Mouse (Mus musculus): ENCODE measurements around the gene Zfp750. TPM values are rescaled to one million over a fixed set of nuclear protein-coding genes. Genes with fewer than 3 reads are reported as not detected.

Zfp750 gene
- polyA plus RNA-seq, 1 experiment from 2014 or later = 0.61 TPM

- ATAC-seq (ENCODE audit: borderline replicate concordance, extremely low read depth, low FRiP score, low TSS enrichment) = no peak
- H3K4me2 ChIP-seq = no peak overlapping the region
- no peak overlapping the region for H3K4me3 ChIP-seq
- 73% methylated on average over 4 of the region's 4 CpGs for WGBS
- no peaks in the 10 kb centered on the region for H3K9me3 ChIP-seq
- no peaks in the 10 kb centered on the region for H3K4me1 ChIP-seq
- H3K27me3 ChIP-seq = no peaks in the 10 kb centered on the region
- no peak overlapping the region for H3K27ac ChIP-seq
- H3K9ac ChIP-seq = no peak overlapping the region
- H3K36me3 ChIP-seq = no peaks in the 10 kb centered on the region
These were observed 17.6 kb downstream of the Zfp750 start for GRCm38 (mm10) chr11:121501525-121501924.

GRCm38 (mm10) chr11:121500595-121500994 lies 18.5 kb downstream of the Zfp750 start:
- Histone ChIP-seq H3K27me3 (no peaks in the 10 kb centered on the region), H3K27ac (no peak overlapping the region), H3K4me1 (no peaks in the 10 kb centered on the region), H3K36me3 (no peaks in the 10 kb centered on the region), H3K4me2 (no peak overlapping the region), H3K9ac (no peak overlapping the region), H3K4me3 (no peak overlapping the region), H3K9me3 (no peaks in the 10 kb centered on the region)
- no peak for ATAC-seq (ENCODE audit: borderline replicate concordance, extremely low read depth, low FRiP score, low TSS enrichment)

- no peak overlapping the region for H3K9ac ChIP-seq
- H3K9me3 ChIP-seq = no peaks in the 10 kb centered on the region
- no peak overlapping the region for H3K27ac ChIP-seq
- H3K4me3 ChIP-seq = no peak overlapping the region
- H3K36me3 ChIP-seq = no peaks in the 10 kb centered on the region
- no peak overlapping the region for H3K4me2 ChIP-seq
- no peak for ATAC-seq (ENCODE audit: borderline replicate concordance, extremely low read depth, low FRiP score, low TSS enrichment)
- H3K27me3 ChIP-seq = no peaks in the 10 kb centered on the region
- H3K4me1 ChIP-seq = no peaks in the 10 kb centered on the region
These were observed 28.5 kb downstream of the Zfp750 start for GRCm38 (mm10) chr11:121490651-121491050.

GRCm38 (mm10) chr11:121485882-121486281 lies 33.3 kb downstream of the Zfp750 start:
- Histone ChIP-seq H3K9me3 (no peaks in the 10 kb centered on the region), H3K36me3 (no peaks in the 10 kb centered on the region), H3K4me2 (no peak overlapping the region), H3K9ac (no peak overlapping the region), H3K4me1 (no peaks in the 10 kb centered on the region), H3K27me3 (no peaks in the 10 kb centered on the region), H3K27ac (no peak overlapping the region), H3K4me3 (no peak overlapping the region)
- 83% methylated on average over 9 of the region's 9 CpGs for WGBS
- no peak for ATAC-seq (ENCODE audit: borderline replicate concordance, extremely low read depth, low FRiP score, low TSS enrichment)

GRCm38 (mm10) chr11:121481129-121481528 lies 38.0 kb downstream of the Zfp750 start:
- Histone ChIP-seq H3K36me3 (peaks cover 4% of the 10 kb centered on the region; the same call in 1 of the 2 replicates), H3K27ac (no peak overlapping the region), H3K27me3 (no peaks in the 10 kb centered on the region), H3K9me3 (no peaks in the 10 kb centered on the region), H3K4me3 (no peak overlapping the region), H3K4me2 (no peak overlapping the region), H3K4me1 (no peaks in the 10 kb centered on the region), H3K9ac (no peak overlapping the region)
- no peak for ATAC-seq (ENCODE audit: borderline replicate concordance, extremely low read depth, low FRiP score, low TSS enrichment)
- 86% methylated on average over 2 of the region's 2 CpGs for WGBS

- Histone ChIP-seq H3K27me3 (no peaks in the 10 kb centered on the region), H3K9me3 (no peaks in the 10 kb centered on the region), H3K9ac (no peak overlapping the region), H3K27ac (no peak overlapping the region), H3K4me1 (no peaks in the 10 kb centered on the region), H3K4me3 (no peak overlapping the region), H3K4me2 (no peak overlapping the region), H3K36me3 (peaks cover 4% of the 10 kb centered on the region; the same call in 1 of the 2 replicates)
- ATAC-seq (ENCODE audit: borderline replicate concordance, extremely low read depth, low FRiP score, low TSS enrichment) = no peak
- WGBS = 88% methylated on average over 15 of the region's 15 CpGs
These were observed 39.5 kb downstream of the Zfp750 start for GRCm38 (mm10) chr11:121479476-121480203.

GRCm38 (mm10) chr11:121475699-121476415 lies 43.3 kb downstream of the Zfp750 start:
- H3K4me3 ChIP-seq = no peak overlapping the region
- H3K36me3 ChIP-seq = peaks cover 4% of the 10 kb centered on the region; the same call in 1 of the 2 replicates
- no peak overlapping the region for H3K27ac ChIP-seq
- no peaks in the 10 kb centered on the region for H3K27me3 ChIP-seq
- H3K4me1 ChIP-seq = no peaks in the 10 kb centered on the region
- no peaks in the 10 kb centered on the region for H3K9me3 ChIP-seq
- H3K4me2 ChIP-seq = no peak overlapping the region
- H3K9ac ChIP-seq = no peak overlapping the region
- 31% methylated on average over 9 of the region's 9 CpGs for WGBS
- ATAC-seq (ENCODE audit: borderline replicate concordance, extremely low read depth, low FRiP score, low TSS enrichment) = no peak

GRCm38 (mm10) chr11:121474831-121475230 lies 44.3 kb downstream of the Zfp750 start:
- H3K4me1 ChIP-seq = no peaks in the 10 kb centered on the region
- 65% methylated on average over 3 of the region's 3 CpGs for WGBS
- H3K9me3 ChIP-seq = no peaks in the 10 kb centered on the region
- H3K4me3 ChIP-seq = no peak overlapping the region
- no peak overlapping the region for H3K4me2 ChIP-seq
- H3K27ac ChIP-seq = no peak overlapping the region
- peaks cover 4% of the 10 kb centered on the region; the same call in 1 of the 2 replicates for H3K36me3 ChIP-seq
- no peak overlapping the region for H3K9ac ChIP-seq
- no peaks in the 10 kb centered on the region for H3K27me3 ChIP-seq
- ATAC-seq (ENCODE audit: borderline replicate concordance, extremely low read depth, low FRiP score, low TSS enrichment) = no peak

GRCm38 (mm10) chr11:121467408-121467807 lies 51.7 kb downstream of the Zfp750 start:
- 86% methylated on average over 6 of the region's 6 CpGs for WGBS
- no peak for ATAC-seq (ENCODE audit: borderline replicate concordance, extremely low read depth, low FRiP score, low TSS enrichment)
- no peak overlapping the region for H3K4me2 ChIP-seq
- H3K4me3 ChIP-seq = no peak overlapping the region
- no peaks in the 10 kb centered on the region for H3K4me1 ChIP-seq
- H3K27ac ChIP-seq = no peak overlapping the region
- H3K36me3 ChIP-seq = peaks cover 7% of the 10 kb centered on the region; the same call in 1 of the 2 replicates
- no peaks in the 10 kb centered on the region for H3K27me3 ChIP-seq
- H3K9me3 ChIP-seq = no peaks in the 10 kb centered on the region
- no peak overlapping the region for H3K9ac ChIP-seq

Other genes with a start within 250 kb of the Zfp750 start
- gene Wdr45b, start 164.9 kb downstream of the Zfp750 start, polyA plus RNA-seq (2015; fragmentation: Nextera tagmentation; extraction: Ambion mirVana) = 93.4 and 98.5 TPM in 2 replicates
- 5.3 and 6.0 TPM in 2 replicates for gene Rab40b, start 131.1 kb downstream of the Zfp750 start, polyA plus RNA-seq (2015; fragmentation: Nextera tagmentation; extraction: Ambion mirVana)
- 6.1 and 8.0 TPM in 2 replicates for gene Fn3krp, start 97.9 kb downstream of the Zfp750 start, polyA plus RNA-seq (2015; fragmentation: Nextera tagmentation; extraction: Ambion mirVana)
- 0.68 and 1.0 TPM in 2 replicates for gene Fn3k, start 84.4 kb downstream of the Zfp750 start, polyA plus RNA-seq (2015; fragmentation: Nextera tagmentation; extraction: Ambion mirVana)
- 36.7 and 37.1 TPM in 2 replicates for gene Tbcd, start 67.4 kb downstream of the Zfp750 start, polyA plus RNA-seq (2015; fragmentation: Nextera tagmentation; extraction: Ambion mirVana)
- 6.9 and 8.0 TPM in 2 replicates for gene B3gntl1, start 153.8 kb upstream of the Zfp750 start, polyA plus RNA-seq (2015; fragmentation: Nextera tagmentation; extraction: Ambion mirVana)
- 27.6 and 28.2 TPM in 2 replicates for gene Metrnl, start 182.2 kb upstream of the Zfp750 start, polyA plus RNA-seq (2015; fragmentation: Nextera tagmentation; extraction: Ambion mirVana)

Measured in lung, embryonic 15.5 days (tissue).